Mouse (Mus musculus) urinary bladder, postnatal 36 days (tissue): ENCODE data around the gene Olfr62.

ENCODE experiments used
- DNase-seq, 2 experiments: peaks; one replicate each; pipeline ENCODE4 v3.0.0; 2022; ENCODE audit warnings: low spot score in 2 of 2, mixed read lengths in 1 of 2

Olfr62 gene

DNA sequence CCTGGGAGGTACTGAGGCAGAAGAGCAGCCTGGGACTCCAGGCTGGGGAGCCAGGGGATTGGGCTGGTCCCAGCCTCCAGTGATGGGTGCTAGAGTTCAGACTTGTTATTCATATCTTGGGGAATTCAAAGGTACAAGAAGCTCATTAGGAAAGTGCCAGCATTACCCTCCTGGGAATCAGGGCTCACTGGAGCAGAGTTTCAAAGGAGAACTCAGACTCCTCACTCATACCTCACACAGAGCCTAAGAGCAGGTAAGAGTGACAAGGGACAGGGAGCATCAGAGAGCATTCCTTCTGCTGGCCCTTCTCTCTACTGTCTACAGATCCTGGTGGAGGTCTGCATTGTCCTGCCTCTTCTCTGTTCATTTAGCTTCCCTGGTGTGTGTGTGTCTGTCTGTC lies at the start of gene Olfr62:
Gene Olfr62, plus strand, starts transcription at position 301 of the 400 bp plus-strand sequence.
- DNase-seq, result no peak

DNA sequence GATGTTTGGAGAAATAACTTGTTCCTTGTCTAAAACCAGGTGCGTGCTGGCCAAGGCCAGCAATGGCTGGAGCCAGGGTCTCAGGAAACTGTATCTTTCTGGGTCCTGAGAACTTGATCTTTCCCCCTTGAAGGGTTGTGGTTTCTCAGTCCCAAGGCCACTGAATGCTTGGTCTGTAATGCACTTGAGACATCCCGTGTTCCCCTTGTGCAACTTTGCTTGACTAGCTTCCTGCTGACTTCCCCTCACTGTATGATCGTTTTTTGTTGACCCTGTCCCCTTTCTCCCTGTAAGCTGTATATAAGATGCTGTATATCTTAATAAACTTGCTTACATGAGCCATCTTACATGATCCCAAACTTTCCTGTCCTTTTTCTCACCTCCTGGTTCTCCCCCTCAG lies 48.9 kb upstream of the Olfr62 start:
- no peak for DNase-seq

GRCm38 (mm10) chr4:118612619-118613018 lies 46.1 kb upstream of the Olfr62 start:
- DNase-seq, result peak; percentile 7 to 9

GRCm38 (mm10) chr4:118615412-118615811 lies 43.3 kb upstream of the Olfr62 start:
- no peak for DNase-seq

GRCm38 (mm10) chr4:118620279-118620966 lies 38.3 kb upstream of the Olfr62 start, which contains the start of the genes Cfap57 and Ebna1bp2:
Gene Cfap57 (minus strand): TSS chr4:118620777.
Gene Ebna1bp2 (plus strand): TSS chr4:118620799.
- DNase-seq, result peak; percentile 87 to 89

- no peak for DNase-seq
Observed at GRCm38 (mm10) chr4:118620967-118621320, 37.8 kb upstream of the Olfr62 start.

DNA sequence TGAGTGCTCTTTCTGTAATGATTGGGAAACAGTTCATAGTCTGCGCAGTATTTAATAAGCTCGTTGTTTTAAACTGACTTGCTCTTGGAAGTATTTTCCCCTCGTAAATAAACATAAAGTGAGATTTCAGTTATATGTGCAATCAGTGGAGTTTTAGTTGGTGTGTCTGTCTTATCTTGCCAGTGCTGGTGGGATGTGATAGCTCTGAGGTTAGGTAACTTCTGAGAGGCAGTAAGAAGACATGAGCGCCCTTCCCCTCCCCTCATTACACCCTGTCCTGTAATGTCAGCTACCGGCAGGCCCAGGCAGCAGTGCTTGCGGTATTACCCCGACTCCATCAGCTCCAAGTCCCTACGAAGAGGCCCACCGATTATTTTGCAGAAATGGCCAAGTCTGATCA lies 37.0 kb upstream of the Olfr62 start:
- DNase-seq, result no peak

GRCm38 (mm10) chr4:118630261-118630660 lies 28.5 kb upstream of the Olfr62 start:
- no peak for DNase-seq

- no peak for DNase-seq
Observed at GRCm38 (mm10) chr4:118642346-118643190, 16.2 kb upstream of the Olfr62 start.

GRCm38 (mm10) chr4:118645234-118645633 lies 13.5 kb upstream of the Olfr62 start:
- DNase-seq, result peak; percentile 39 to 44

DNA sequence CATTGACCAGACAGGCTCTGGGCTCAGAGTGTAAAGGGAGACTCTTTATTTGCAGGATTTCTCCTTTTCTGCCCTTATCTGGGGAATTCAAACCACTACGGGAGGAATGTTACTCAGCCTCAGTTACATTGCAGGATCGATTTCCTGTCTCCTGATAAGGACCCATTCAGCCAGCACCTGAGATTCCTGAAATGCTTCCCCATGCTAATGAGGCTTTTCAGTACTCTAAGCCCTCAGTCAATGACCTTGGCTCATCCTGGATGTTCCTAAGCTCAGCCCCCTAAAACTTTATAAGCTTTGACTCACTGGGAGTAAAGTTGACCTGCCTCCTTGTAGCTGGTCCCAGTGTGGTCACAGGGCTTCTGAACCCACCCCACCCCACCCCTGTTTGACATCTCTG lies 28.3 kb downstream of the Olfr62 start:
- no peak for DNase-seq

- DNase-seq, result no peak
Observed at GRCm38 (mm10) chr4:118692412-118692973, 33.7 kb downstream of the Olfr62 start, which contains the start of gene Olfr1342. Gene Olfr1342 (minus strand): TSS chr4:118692756.

- no peak for DNase-seq
Observed at GRCm38 (mm10) chr4:118693812-118694211, 35.1 kb downstream of the Olfr62 start.

- no peak for DNase-seq
Observed at GRCm38 (mm10) chr4:118703223-118703622, 44.5 kb downstream of the Olfr62 start, which contains the start of gene Olfr1341. Gene Olfr1341 (plus strand): TSS chr4:118703523.

DNA sequence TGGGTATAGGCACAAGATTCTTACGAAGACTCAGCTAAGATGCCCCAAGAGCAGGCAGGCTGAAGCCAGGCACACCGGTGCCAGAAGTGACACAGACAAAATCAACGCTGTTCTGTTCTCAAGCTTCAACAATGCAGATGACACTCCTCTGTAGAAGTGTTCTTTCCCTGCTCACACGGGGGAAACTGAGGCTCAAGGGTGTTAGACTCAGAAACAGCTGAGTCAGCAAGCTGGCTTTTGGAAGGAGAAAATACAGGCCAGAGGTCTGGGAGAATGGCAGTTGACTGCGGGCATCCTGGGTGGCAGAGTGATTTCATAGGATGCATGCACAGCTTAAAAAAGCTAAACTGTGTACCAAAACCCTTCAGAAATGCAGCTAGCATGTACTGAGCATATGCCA lies 49.3 kb downstream of the Olfr62 start:
- DNase-seq, result no peak

GRCm38 (mm10) chr4:118711656-118712055 lies 52.9 kb downstream of the Olfr62 start:
- DNase-seq, result no peak
